Mouse (Mus musculus) heart, adult 2 months (tissue): ENCODE measurements around the gene Naip2. TPM values are rescaled to one million over a fixed set of nuclear protein-coding genes. Genes with fewer than 3 reads are reported as not detected.

Source experiments
- DNase-seq, 2 experiments: peaks; one replicate each; pipeline ENCODE4 v3.0.0; 2021
- H3K27ac ChIP-seq: fragments of 200-600 bp; 2 replicates; pipeline ENCODE4 v1.8.1; 2022
- H3K27me3 ChIP-seq: fragments of 200-500 bp; 2 replicates; pipeline ENCODE4 v1.6.1; 2012; ENCODE audit warnings: mild to moderate bottlenecking, low read length, inconsistent platforms, mixed read lengths; ENCODE audit not compliant: control insufficient read depth, insufficient read depth
- H3K36me3 ChIP-seq: fragments of 200-500 bp; 2 replicates; pipeline ENCODE4 v1.6.1; 2012; ENCODE audit warnings: low read length, inconsistent platforms; ENCODE audit not compliant: control insufficient read depth, insufficient read depth
- H3K4me1 ChIP-seq: fragments of 200-500 bp; 2 replicates; pipeline ENCODE4 v1.6.1; 2011; ENCODE audit warnings: low read length; ENCODE audit not compliant: control insufficient read depth, insufficient read depth
- H3K4me3 ChIP-seq: fragments of 200-600 bp; 2 replicates; pipeline ENCODE4 v1.8.1; 2022
- H3K79me2 ChIP-seq: fragments of 200-500 bp; replicated peaks from 2 replicates; pipeline ENCODE4 v1.6.1; 2012; ENCODE audit warnings: mild to moderate bottlenecking, inconsistent platforms, low read length, moderate library complexity, mixed read lengths; ENCODE audit not compliant: control insufficient read depth, insufficient read depth
- H3K9ac ChIP-seq: fragments of 200-500 bp; 2 replicates; pipeline ENCODE4 v1.6.1; 2012; ENCODE audit warnings: low read depth, mild to moderate bottlenecking, control low read depth, inconsistent platforms, low read length, mixed read lengths
- CTCF ChIP-seq: fragments of 200-600 bp; IDR thresholded peaks from 2 replicates; pipeline ENCODE4 v1.8.1; 2022; ENCODE audit warnings: antibody characterized with exemption, mild to moderate bottlenecking, moderate library complexity
- EP300 ChIP-seq: fragments of 200-500 bp; IDR thresholded peaks from 2 replicates; pipeline ENCODE4 v1.6.1; 2011; ENCODE audit warnings: low read depth, low read length, control low read depth; ENCODE audit not compliant: insufficient read depth
- POLR2A ChIP-seq: fragments of 200-500 bp; IDR thresholded peaks from 2 replicates; pipeline ENCODE4 v1.6.1; 2011; ENCODE audit warnings: mild to moderate bottlenecking, low read depth, low read length, control low read depth; ENCODE audit not compliant: insufficient read depth
- WGBS: fragments of 180-500 bp; shearing (Covaris S2); methylation state at CpG from one replicate; pipeline ENCODE4 v1.1.7; 2018; 5-methylcytosine and 5-hydroxymethylcytosine counted together
- intact Hi-C: fragments of 180-260 bp; cut with DNase I; formaldehyde crosslinking; loops from one replicate; pipeline ENCODE4 v1.15.1; 2025
- polyA plus RNA-seq: library from polyadenylated mRNA; depleted of rRNA; stranded (reverse); fragments of >200 nt; gene quantifications from 2 replicates; pipeline ENCODE4 v1.2.3, GENCODE M21; 2012; rRNA removed
- total RNA-seq, 2 experiments: library from RNA; stranded (reverse); gene quantifications; 2 replicates each; pipeline ENCODE4 v1.2.3; 2021

Naip2 gene
- total and polyA plus RNA-seq, 3 experiments = 0.57 to 0.59 (median 0.57) TPM

- H3K4me3 ChIP-seq = no peak overlapping the region
- peak; percentile 80 for TF ChIP-seq CTCF
- no peak for TF ChIP-seq EP300
- intact Hi-C loops = no loop called here
- no peak for DNase-seq
- no peak overlapping the region for H3K9ac ChIP-seq
- H3K4me1 ChIP-seq = no peaks in the 10 kb centered on the region
- WGBS = 41% methylated on average over 5 of the region's 5 CpGs
- no peaks in the 10 kb centered on the region for H3K79me2 ChIP-seq
- no peaks in the 10 kb centered on the region for H3K36me3 ChIP-seq
- no peaks in the 10 kb centered on the region for H3K27me3 ChIP-seq
- H3K27ac ChIP-seq = no peak overlapping the region
Measured at GRCm38 (mm10) chr13:100112218-100112972, 89.5 kb downstream of the Naip2 start.

DNA sequence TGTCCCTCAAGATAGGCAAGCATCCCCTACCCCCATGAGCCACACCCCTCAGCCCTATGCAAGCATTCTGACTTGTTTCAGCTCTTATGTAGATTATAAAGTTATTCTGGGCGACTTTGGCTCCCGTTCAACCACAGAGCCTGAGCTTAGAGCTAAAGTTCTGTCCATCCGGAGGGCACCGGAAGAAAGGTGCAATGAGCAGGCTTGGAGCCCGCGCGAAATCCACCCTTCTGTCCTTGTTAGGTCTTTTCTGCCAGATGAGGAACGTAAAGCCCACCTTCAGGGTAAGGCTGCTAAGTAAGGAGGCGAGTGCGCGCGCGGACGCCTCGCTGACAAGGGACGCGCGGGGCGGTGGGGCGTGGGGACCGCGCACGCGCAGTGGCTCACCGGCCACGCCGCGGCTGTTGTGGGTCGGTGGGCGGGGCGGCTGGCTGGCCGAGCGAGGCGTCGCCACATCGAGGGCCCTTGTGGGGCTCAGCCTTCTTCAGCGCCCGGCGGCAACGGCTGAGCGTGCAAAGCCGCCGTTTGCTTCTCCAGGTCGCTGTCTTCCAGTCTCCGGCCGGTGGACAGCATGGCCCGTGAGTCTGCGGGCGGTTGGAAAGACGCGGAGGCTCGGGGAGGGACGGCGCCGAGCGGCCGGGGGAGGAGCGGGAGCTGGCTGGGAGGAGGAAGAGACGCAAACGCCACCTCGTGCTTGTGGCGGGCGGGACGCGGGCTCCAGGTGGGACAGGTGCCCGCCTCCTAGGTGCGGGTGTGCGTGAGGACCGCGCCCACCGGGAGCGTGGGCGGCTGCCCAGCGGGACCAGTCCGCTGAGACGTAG, 94.0 kb downstream of the Naip2 start, which contains the start of gene Serf1:
Gene Serf1, plus strand, starts transcription at position 361 of the 821 bp plus-strand sequence.
- Histone ChIP-seq H3K27ac (peak within 1 kb of the TSS; percentile 22), H3K9ac (peak within 1 kb of the TSS; percentile 56), H3K79me2 (no peaks in the 10 kb centered on the region), H3K4me3 (peak within 1 kb of the TSS; percentile 59), H3K27me3 (no peaks in the 10 kb centered on the region), H3K4me1 (peaks cover 2% of the 10 kb centered on the region), H3K36me3 (peaks cover 2% of the 10 kb centered on the region)
- peak; percentile 89 for DNase-seq
- intact Hi-C loops = loop anchor here (10.0 kb wide), 1 partner anchor 763 kb away; the partner anchor contains the start of genes Mrps27 and Ptcd2
- TF ChIP-seq EP300 (no peak), CTCF (no peak), POLR2A (no peak)
- under 1% methylated on average over 72 of the region's 76 CpGs for WGBS

DNA sequence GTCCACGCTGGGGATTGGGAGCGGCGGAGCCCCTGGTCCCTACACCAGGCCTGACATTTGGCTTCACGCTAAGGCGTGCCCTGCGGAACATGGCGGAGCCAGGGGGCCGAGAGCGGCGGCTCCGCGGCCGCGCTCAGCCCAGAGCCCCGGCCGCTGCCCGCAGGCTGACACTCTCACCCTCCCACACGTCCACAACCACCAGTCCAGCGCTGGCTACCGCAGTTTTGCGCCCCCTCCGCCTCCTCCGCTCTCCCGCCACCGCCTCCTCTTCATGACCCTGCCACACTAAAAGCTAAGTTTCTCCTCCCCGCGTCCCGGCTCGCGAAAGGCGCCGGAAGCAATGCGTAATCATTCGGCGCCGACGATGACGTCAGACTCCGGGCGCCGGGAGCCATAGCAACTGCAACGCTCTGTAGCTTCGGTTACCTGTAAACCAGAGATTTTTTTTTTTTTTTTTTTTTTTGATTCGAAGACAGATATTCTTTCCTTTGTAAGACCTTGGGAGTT, 98.1 kb downstream of the Naip2 start, which contains the start of gene Bdp1:
Gene Bdp1, minus strand, starts transcription at position 323 of the 507 bp plus-strand sequence.
- DNase-seq = peak; percentile 94 to 99
- peaks cover 6% of the 10 kb centered on the region for H3K36me3 ChIP-seq
- peaks cover 4% of the 10 kb centered on the region for H3K4me1 ChIP-seq
- peak within 1 kb of the TSS; percentile 91 for H3K27ac ChIP-seq
- peak within 1 kb of the TSS; percentile 90 for H3K9ac ChIP-seq
- TF ChIP-seq POLR2A (peak; percentile 86), CTCF (no peak), EP300 (0 out of 2 replicates have a peak, but pooled peaks have one; percentile 49)
- H3K79me2 ChIP-seq = no peaks in the 10 kb centered on the region
- no peaks in the 10 kb centered on the region for H3K27me3 ChIP-seq
- peak within 1 kb of the TSS; percentile 98 for H3K4me3 ChIP-seq
- intact Hi-C loops = loop anchor here (2.0 to 10.0 kb wide), 2 partner anchors 21 to 759 kb away; partner anchors contain the start of genes Mrps27, Ptcd2 and Smn1
- under 1% methylated on average over 44 of the region's 44 CpGs for WGBS

DNA sequence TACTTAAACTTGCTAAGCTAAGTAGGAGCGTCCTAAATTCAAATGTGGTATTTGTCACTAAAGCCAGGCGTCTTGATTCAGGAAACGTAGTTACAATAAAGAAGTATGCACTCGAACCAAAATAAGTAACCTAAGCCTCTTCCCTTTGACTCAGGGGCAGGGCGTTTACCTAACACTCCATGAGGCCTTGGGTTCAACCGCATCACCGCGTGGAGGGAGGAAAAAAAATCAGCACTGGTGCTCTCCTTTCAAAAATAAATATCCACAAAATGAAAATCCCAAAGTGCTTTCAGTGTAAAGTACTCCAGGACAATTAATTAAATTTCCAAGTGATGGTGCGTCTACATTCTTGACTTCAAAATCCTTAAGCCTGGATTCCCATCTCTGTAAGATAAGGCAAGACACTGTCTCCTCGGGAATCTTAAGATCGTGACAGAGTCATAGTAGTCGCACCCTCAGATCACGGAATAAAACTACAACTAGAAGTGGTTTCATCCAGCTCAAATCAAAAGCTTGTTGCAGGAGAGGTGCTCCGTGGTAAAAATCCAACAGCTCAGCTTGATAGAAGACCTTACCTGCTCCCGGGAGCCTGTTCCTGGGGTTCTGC, 98.7 kb downstream of the Naip2 start:
- no peaks in the 10 kb centered on the region for H3K79me2 ChIP-seq
- peak overlapping the region; percentile 91 for H3K27ac ChIP-seq
- 2% methylated on average over 15 of the region's 15 CpGs for WGBS
- intact Hi-C loops = loop anchor here (10.0 kb wide), 1 partner anchor 758 kb away; the partner anchor contains the start of genes Mrps27 and Ptcd2
- H3K9ac ChIP-seq = peak overlapping the region; percentile 90
- peaks cover 4% of the 10 kb centered on the region for H3K4me1 ChIP-seq
- no peak for TF ChIP-seq CTCF
- no peak for TF ChIP-seq EP300
- no peak for TF ChIP-seq POLR2A
- H3K4me3 ChIP-seq = peak overlapping the region; percentile 98
- no peaks in the 10 kb centered on the region for H3K27me3 ChIP-seq
- DNase-seq = no peak
- H3K36me3 ChIP-seq = peaks cover 6% of the 10 kb centered on the region

DNA sequence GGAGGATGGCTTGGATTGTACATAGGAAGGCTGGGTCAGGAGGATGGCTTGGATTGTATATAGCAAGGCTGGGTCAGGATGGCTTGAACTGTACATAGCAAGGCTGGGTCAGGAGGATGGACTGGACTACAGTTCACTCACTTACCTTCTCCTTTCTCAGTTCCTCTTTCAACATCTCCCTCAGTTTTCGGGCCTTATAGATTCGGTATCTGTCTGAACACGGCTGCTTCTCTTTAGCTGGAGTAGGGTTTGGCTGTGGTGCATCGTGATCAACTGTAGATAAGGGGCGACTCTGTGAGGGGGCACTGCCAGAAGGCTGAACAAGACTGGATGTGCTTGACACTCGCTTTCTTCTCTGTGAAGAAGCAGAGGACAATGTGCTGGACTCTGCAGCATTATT, 103.1 kb downstream of the Naip2 start:
- Histone ChIP-seq H3K79me2 (no peaks in the 10 kb centered on the region), H3K4me3 (no peak overlapping the region), H3K27ac (no peak overlapping the region), H3K9ac (no peak overlapping the region), H3K4me1 (peaks cover 3% of the 10 kb centered on the region), H3K27me3 (no peaks in the 10 kb centered on the region), H3K36me3 (peaks cover 6% of the 10 kb centered on the region)
- TF ChIP-seq CTCF (no peak), POLR2A (no peak), EP300 (no peak)
- no peak for DNase-seq
- intact Hi-C loops = no loop called here
- WGBS = 82% methylated on average over 6 of the region's 6 CpGs

Other genes starting within 250 kb of the Naip2 start
- 10 to 100 TPM; 77.9 to 95.3 TPM for gene Mccc2, start 186.5 kb downstream of the Naip2 start, total RNA-seq
- gene Mccc2, start 186.5 kb downstream of the Naip2 start, polyA plus RNA-seq = 32.6 and 45.9 TPM in 2 replicates
- 10 to 100 TPM; 25.6 to 27.1 TPM for gene Bdp1, start 98.0 kb downstream of the Naip2 start, total RNA-seq
- 1.4 and 5.0 TPM in 2 replicates for gene Bdp1, start 98.0 kb downstream of the Naip2 start, polyA plus RNA-seq
- gene Serf1, start 94.1 kb downstream of the Naip2 start, total RNA-seq = 1 to 10 TPM; 3.3 to 8.1 TPM
- gene Serf1, start 94.1 kb downstream of the Naip2 start, polyA plus RNA-seq = 1.3 and 2.9 TPM in 2 replicates
- 10 to 100 TPM; 13.3 to 16.1 TPM for gene Smn1, start 77.2 kb downstream of the Naip2 start, total RNA-seq
- gene Smn1, start 77.2 kb downstream of the Naip2 start, polyA plus RNA-seq = 6.9 and 13.4 TPM in 2 replicates
- gene Naip5, start 44.2 kb upstream of the Naip2 start, total RNA-seq = under 1 TPM; 0.18 to 0.34 TPM
- gene Naip5, start 44.2 kb upstream of the Naip2 start, polyA plus RNA-seq = 0.50 and 0.72 TPM in 2 replicates
- gene Naip6, start 115.6 kb upstream of the Naip2 start, total RNA-seq = under 1 TPM; 0.08 to 0.36 TPM
- 0.49 and 0.67 TPM in 2 replicates for gene Naip6, start 115.6 kb upstream of the Naip2 start, polyA plus RNA-seq